Mouse (Mus musculus) cortical plate, adult 2 months (tissue): ENCODE measurements at regions not wholly inside any gene's neighbourhood (a gene's known extent, or its start where the extent isn't known, plus 50 kb on each side); places are given as distances from the start of the nearest gene placed in this dataset.

Source experiments
- CTCF ChIP-seq: fragments of 200-500 bp; IDR thresholded peaks from 2 replicates; pipeline ENCODE4 v1.5.1; 2011; ENCODE audit warnings: mild to moderate bottlenecking, control low read depth, low read length; ENCODE audit not compliant: insufficient read depth; ENCODE audit errors: extremely low read depth
- POLR2A ChIP-seq: fragments of 200-500 bp; IDR thresholded peaks from 2 replicates; pipeline ENCODE4 v1.6.1; 2011; ENCODE audit warnings: mild to moderate bottlenecking, low read length, control low read depth; ENCODE audit not compliant: insufficient read depth; ENCODE audit errors: extremely low read depth

GRCm38 (mm10) chr6:107708185-107708584 lies 178.6 kb downstream of the Lrrn1 start:
- no peak for TF ChIP-seq CTCF
- no peak for TF ChIP-seq POLR2A
